28 mouse cellular contexts compared by ENCODE assay signal in genomic region chr16:28996629-28997028, GRCm38 (mm10).
"Had no signal": no experiment of that assay in that cellular context is flagged by ENCODE, and none has a peak within 500 bp of the region (broad histone marks: within the 10 kb centered on the region; RNA-seq: fewer than 3 reads in every experiment).

No protein-coding gene starts in this region.

- H3K27ac ChIP-seq: embryonic facial prominence, embryonic 10.5 days; embryonic facial prominence, embryonic 12.5 days; embryonic facial prominence, embryonic 13.5 days; embryonic facial prominence, embryonic 15.5 days; forebrain, embryonic 10.5 days; forebrain, embryonic 12.5 days; forebrain, embryonic 13.5 days; forebrain, embryonic 15.5 days; gastrocnemius, adult 2 months; heart, adult 2 months had no signal

- H3K36me3 ChIP-seq: embryonic facial prominence, embryonic 10.5 days; embryonic facial prominence, embryonic 12.5 days; embryonic facial prominence, embryonic 13.5 days; embryonic facial prominence, embryonic 15.5 days; forebrain, embryonic 10.5 days; forebrain, embryonic 12.5 days; forebrain, embryonic 15.5 days had no signal

- H3K27me3 ChIP-seq: embryonic facial prominence, embryonic 12.5 days; embryonic facial prominence, embryonic 13.5 days; embryonic facial prominence, embryonic 15.5 days; forebrain, embryonic 12.5 days; forebrain, embryonic 13.5 days; forebrain, embryonic 15.5 days had no signal

- H3K9ac ChIP-seq: embryonic facial prominence, embryonic 12.5 days; embryonic facial prominence, embryonic 13.5 days; embryonic facial prominence, embryonic 15.5 days; forebrain, embryonic 12.5 days; forebrain, embryonic 13.5 days; forebrain, embryonic 15.5 days; forebrain, postnatal 0 days had no signal

- H3K4me2 ChIP-seq: embryonic facial prominence, embryonic 12.5 days; embryonic facial prominence, embryonic 13.5 days; embryonic facial prominence, embryonic 15.5 days; forebrain, embryonic 12.5 days; forebrain, embryonic 13.5 days; forebrain, embryonic 15.5 days had no signal

- H3K4me1 ChIP-seq: embryonic facial prominence, embryonic 10.5 days; embryonic facial prominence, embryonic 12.5 days; embryonic facial prominence, embryonic 13.5 days; embryonic facial prominence, embryonic 15.5 days; forebrain, embryonic 10.5 days had no signal

- ATAC-seq: forebrain, embryonic 13.5 days; forebrain, embryonic 14.5 days; forebrain, embryonic 15.5 days; forebrain, embryonic 16.5 days; forebrain, postnatal 0 days had no signal

- DNase-seq: cerebellum, adult 2 months; cerebellum, adult 8-10 months; cerebellum, adult 9-10 months; cerebellum, adult 9-11 months; cerebellum, postnatal 10 days; cerebellum, postnatal 14 days; cerebellum, postnatal 25 days; cerebellum, postnatal 36 days; embryo, embryonic 11 days; forebrain, postnatal 0 days; gastrocnemius, adult 2 months; gastrocnemius, postnatal 10 days; gastrocnemius, postnatal 14 days; gastrocnemius, postnatal 25 days; gastrocnemius, postnatal 36 days; heart, adult 18-20 months; heart, adult 2 months had no signal

- H3K4me3 ChIP-seq: embryonic facial prominence, embryonic 10.5 days; embryonic facial prominence, embryonic 12.5 days; embryonic facial prominence, embryonic 13.5 days; embryonic facial prominence, embryonic 15.5 days; erythroblast, embryonic 14.5 days; forebrain, embryonic 10.5 days; forebrain, embryonic 12.5 days; forebrain, embryonic 13.5 days; forebrain, embryonic 15.5 days; gastrocnemius, adult 2 months; heart, adult 2 months had no signal

- H3K9me3 ChIP-seq: embryonic facial prominence, embryonic 10.5 days; embryonic facial prominence, embryonic 12.5 days; embryonic facial prominence, embryonic 13.5 days; embryonic facial prominence, embryonic 15.5 days; forebrain, embryonic 10.5 days; forebrain, embryonic 12.5 days; forebrain, embryonic 13.5 days; forebrain, embryonic 15.5 days had no signal
